Mouse (Mus musculus) neural tube, embryonic 13.5 days (tissue): ENCODE results near the gene Oaz2. TPM values are rescaled to one million over a fixed set of nuclear protein-coding genes. Genes with fewer than 3 reads are reported as not detected.

Source experiments
- ATAC-seq: fragments of 200-750 bp; cut with Nextera tagmentation; 2 replicates; pipeline ENCODE4 v1.8.0; 2017; ENCODE audit warnings: low read depth, mild to moderate bottlenecking, moderate TSS enrichment, moderate library complexity
- H3K27ac ChIP-seq: fragments of 300-500 bp; sonication (generic); replicated peaks from 2 replicates; pipeline ENCODE4 v1.5.1; 2015; ENCODE audit warnings: moderate library complexity, mild to moderate bottlenecking, inconsistent platforms
- H3K27me3 ChIP-seq: fragments of 300-500 bp; sonication (generic); 2 replicates; pipeline ENCODE4 v1.6.1; 2015; ENCODE audit warnings: mild to moderate bottlenecking, inconsistent platforms
- H3K36me3 ChIP-seq: fragments of 300-500 bp; sonication (generic); 2 replicates; pipeline ENCODE4 v1.6.1; 2015; ENCODE audit warnings: mild to moderate bottlenecking, inconsistent platforms
- H3K4me1 ChIP-seq: fragments of 300-500 bp; sonication (generic); replicated peaks from 2 replicates; pipeline ENCODE4 v1.6.1; 2015; ENCODE audit warnings: inconsistent platforms
- H3K4me2 ChIP-seq: fragments of 300-500 bp; sonication (generic); 2 replicates; pipeline ENCODE4 v1.6.1; 2015; ENCODE audit warnings: inconsistent platforms, mild to moderate bottlenecking, moderate library complexity
- H3K4me3 ChIP-seq: fragments of 300-500 bp; sonication (generic); 2 replicates; pipeline ENCODE4 v1.5.1; 2015; ENCODE audit warnings: mild to moderate bottlenecking, inconsistent platforms
- H3K9ac ChIP-seq: fragments of 300-500 bp; sonication (generic); 2 replicates; pipeline ENCODE4 v1.6.1; 2015; ENCODE audit warnings: moderate library complexity, mild to moderate bottlenecking, inconsistent platforms
- H3K9me3 ChIP-seq: fragments of 300-500 bp; sonication (generic); 2 replicates; pipeline ENCODE4 v1.6.1; 2016; ENCODE audit warnings: inconsistent platforms
- WGBS: fragments of 180-500 bp; shearing (Covaris S2); methylation state at CpG from one replicate; pipeline ENCODE4 v1.1.7; 2015; 5-methylcytosine and 5-hydroxymethylcytosine counted together
- polyA plus RNA-seq: library from polyadenylated mRNA; unstranded; fragments of >200 nt; fragmentation: Nextera tagmentation; extraction: Ambion mirVana; gene quantifications from 2 replicates; pipeline ENCODE4 v1.2.1, GENCODE M21; 2015

Gene Oaz2
- polyA plus RNA-seq, 1 experiment from 2014 or later = 381 TPM

DNA sequence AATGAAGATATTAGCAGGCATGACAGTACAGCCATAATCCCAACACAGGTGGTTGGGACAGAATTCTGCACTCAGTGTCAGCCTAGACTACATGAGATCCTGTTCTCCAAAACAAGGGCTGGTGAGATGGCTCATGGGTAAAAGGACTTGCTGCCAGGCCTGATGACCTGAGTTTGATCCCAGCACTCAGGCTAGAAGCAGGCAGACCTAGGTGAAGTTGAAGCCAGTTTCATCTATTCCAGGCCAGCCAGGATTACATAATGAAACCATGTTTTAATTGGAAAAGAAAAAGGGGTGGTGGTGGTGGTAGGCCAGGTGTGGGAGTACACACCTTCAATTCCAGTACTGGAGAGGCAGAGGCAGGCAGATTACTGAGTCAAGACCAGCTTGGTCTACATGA, 30.2 kb downstream of the Oaz2 start:
- Histone ChIP-seq H3K9ac (no peak overlapping the region), H3K9me3 (no peaks in the 10 kb centered on the region), H3K4me2 (no peak overlapping the region), H3K27me3 (no peaks in the 10 kb centered on the region), H3K4me1 (peaks cover 30% of the 10 kb centered on the region), H3K27ac (no peak overlapping the region), H3K4me3 (no peak overlapping the region), H3K36me3 (peaks cover 94% of the 10 kb centered on the region)
- ATAC-seq = no peak

GRCm38 (mm10) chr9:65700504-65700903, 32.7 kb downstream of the Oaz2 start:
- ATAC-seq = no peak
- H3K4me3 ChIP-seq = no peak overlapping the region
- H3K9me3 ChIP-seq = no peaks in the 10 kb centered on the region
- peaks cover 91% of the 10 kb centered on the region for H3K36me3 ChIP-seq
- H3K4me2 ChIP-seq = no peak overlapping the region
- peaks cover 18% of the 10 kb centered on the region for H3K4me1 ChIP-seq
- 87% methylated on average over 6 of the region's 6 CpGs for WGBS
- no peak overlapping the region for H3K9ac ChIP-seq
- no peak overlapping the region for H3K27ac ChIP-seq
- no peaks in the 10 kb centered on the region for H3K27me3 ChIP-seq

DNA sequence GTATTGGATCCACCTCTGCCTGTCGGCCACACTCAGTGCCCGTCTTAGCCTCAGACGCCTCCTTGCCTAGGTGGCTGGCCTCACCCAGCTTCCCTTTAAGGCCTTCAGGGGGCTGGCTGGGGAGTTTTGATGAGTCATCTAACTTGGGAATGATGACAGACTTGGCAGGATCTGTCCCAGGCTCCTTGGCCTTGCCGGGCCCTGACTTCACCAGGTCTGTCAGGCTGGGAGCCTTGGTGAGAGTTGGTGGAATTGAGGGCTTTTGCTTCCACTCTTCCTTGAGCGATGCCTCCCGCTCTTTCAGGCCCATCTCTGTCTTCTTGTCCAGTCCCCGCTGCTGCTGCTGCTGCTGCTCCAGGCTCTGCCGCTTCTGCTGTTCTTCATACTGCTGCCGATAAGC, 34.5 kb downstream of the Oaz2 start:
- Histone ChIP-seq H3K4me2 (no peak overlapping the region), H3K27me3 (no peaks in the 10 kb centered on the region), H3K36me3 (peaks cover 80% of the 10 kb centered on the region), H3K9me3 (no peaks in the 10 kb centered on the region), H3K4me3 (no peak overlapping the region), H3K9ac (no peak overlapping the region), H3K27ac (no peak overlapping the region), H3K4me1 (peaks cover 2% of the 10 kb centered on the region; the same call in 1 of the 2 replicates)
- 95% methylated on average over 9 of the region's 9 CpGs for WGBS
- no peak for ATAC-seq

- WGBS = 79% methylated on average over 7 of the region's 7 CpGs
- Histone ChIP-seq H3K27me3 (no peaks in the 10 kb centered on the region), H3K27ac (no peak overlapping the region), H3K36me3 (peaks cover 71% of the 10 kb centered on the region), H3K4me2 (no peak overlapping the region), H3K9ac (no peak overlapping the region), H3K4me3 (no peak overlapping the region), H3K4me1 (no peaks in the 10 kb centered on the region), H3K9me3 (no peaks in the 10 kb centered on the region)
- ATAC-seq = no peak
These were observed 35.4 kb downstream of the Oaz2 start for GRCm38 (mm10) chr9:65703241-65703640.

DNA sequence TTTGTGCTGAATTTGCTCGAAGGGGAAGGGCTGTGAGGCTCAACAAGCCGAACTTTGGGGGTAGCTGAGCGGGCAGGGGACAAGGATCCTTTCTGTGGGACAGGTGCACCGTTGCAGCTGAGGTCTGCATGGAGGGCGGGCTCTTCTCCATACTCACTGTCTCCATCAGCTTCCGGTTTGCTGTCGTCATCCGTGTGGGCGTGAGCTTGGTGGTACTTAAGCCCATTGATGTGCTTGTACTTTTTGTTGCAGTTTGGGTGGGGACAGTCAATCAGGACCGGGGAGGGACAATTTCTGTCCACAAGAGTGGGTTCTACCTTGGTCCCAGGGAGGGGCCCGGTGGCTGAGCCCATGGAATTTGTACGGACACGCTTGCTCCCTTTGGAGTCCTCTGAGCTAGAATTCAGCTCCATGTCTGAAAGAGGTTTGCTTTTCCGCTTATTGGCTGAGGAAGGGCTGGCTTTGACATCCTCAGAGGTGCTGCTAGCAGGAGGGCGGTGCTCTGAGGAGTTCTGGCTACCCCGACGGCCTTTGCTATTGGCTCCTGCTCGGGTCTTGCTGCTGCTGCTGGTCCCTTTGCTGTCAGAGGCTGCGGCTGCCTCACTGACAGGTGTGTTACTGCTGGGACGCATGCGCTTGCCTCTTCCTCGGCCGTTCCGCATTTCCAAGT, 36.3 kb downstream of the Oaz2 start:
- ATAC-seq = no peak
- 89% methylated on average over 24 of the region's 24 CpGs for WGBS
- H3K9me3 ChIP-seq = no peaks in the 10 kb centered on the region
- H3K27me3 ChIP-seq = no peaks in the 10 kb centered on the region
- H3K4me3 ChIP-seq = no peak overlapping the region
- H3K9ac ChIP-seq = no peak overlapping the region
- no peak overlapping the region for H3K4me2 ChIP-seq
- peaks cover 63% of the 10 kb centered on the region for H3K36me3 ChIP-seq
- H3K27ac ChIP-seq = no peak overlapping the region; the same call in 1 of the 2 replicates
- no peaks in the 10 kb centered on the region for H3K4me1 ChIP-seq

DNA sequence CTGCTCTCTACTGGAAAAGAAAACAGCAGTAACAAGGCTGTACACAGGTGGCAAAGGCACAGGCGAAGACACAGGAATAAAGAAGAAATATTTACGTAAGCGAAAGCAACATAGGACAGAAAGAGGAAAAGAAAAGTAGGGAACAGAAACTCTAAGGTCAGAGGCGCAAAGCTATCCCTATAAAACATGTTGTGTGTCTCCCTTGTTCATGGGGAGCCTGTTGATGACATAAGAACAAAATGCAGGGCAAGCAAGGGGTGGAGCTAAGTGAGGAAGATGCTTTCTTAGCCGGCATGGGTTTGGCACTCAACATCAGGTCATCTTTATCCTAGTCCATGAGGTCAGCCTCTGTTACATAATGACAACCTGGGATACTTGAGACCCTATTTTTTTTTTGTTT, 50.4 kb downstream of the Oaz2 start:
- ATAC-seq = no peak
- Histone ChIP-seq H3K9ac (no peak overlapping the region), H3K36me3 (no peaks in the 10 kb centered on the region; the same call in 1 of the 2 replicates), H3K4me1 (peaks cover 26% of the 10 kb centered on the region), H3K27ac (no peak overlapping the region), H3K9me3 (no peaks in the 10 kb centered on the region), H3K4me3 (no peak overlapping the region), H3K27me3 (no peaks in the 10 kb centered on the region), H3K4me2 (no peak overlapping the region)
- WGBS = 90% methylated on average over 5 of the region's 5 CpGs

- H3K27ac ChIP-seq = 0 out of 2 replicates have a peak overlapping the region, but pooled peaks have one; percentile 19
These were observed 53.4 kb downstream of the Oaz2 start for GRCm38 (mm10) chr9:65721161-65721566.

DNA sequence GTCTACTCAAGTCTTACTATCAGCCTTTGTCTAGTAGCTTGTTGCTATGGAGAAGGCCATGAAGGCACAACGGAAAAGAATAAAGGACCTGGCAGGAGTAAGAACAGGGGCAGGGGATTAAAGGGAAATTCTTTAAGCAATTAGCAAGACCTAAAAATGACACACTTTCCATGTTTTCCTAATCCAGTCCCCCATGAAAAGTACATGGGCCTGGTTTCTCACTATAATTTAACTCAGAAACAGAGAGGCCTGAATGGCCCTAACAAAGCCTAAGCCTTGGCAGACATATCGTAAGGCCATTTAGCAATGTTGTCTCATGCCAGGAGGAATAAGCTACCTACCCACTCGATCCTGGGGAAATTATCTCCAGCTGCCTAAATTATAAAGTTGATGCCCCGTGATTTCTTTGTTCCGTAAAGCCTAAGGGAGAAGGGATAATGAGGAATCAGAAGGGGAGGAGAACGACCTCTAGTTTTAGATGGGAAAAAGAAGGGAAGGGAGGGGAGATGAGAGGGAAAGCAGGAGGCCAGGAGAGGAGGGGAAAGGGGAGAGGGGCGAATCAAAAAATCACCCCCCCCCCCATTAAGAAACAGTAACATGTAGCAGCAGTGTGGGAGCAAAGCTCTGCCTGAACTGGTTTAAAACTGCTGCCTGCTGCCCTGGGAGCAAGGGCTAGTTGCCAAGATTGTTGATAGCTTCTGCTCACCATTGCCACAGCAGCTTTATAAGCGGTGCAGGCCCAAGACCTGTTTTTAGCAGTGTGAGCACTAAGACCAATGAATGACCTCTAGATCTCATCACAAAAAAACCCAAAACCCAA, 56.9 kb downstream of the Oaz2 start:
- peak; percentile 51 for ATAC-seq
- H3K27me3 ChIP-seq = no peaks in the 10 kb centered on the region
- H3K36me3 ChIP-seq = peaks cover 5% of the 10 kb centered on the region; the same call in 1 of the 2 replicates
- H3K4me2 ChIP-seq = peak overlapping the region; percentile 3; the same call in 1 of the 2 replicates
- H3K4me1 ChIP-seq = peaks cover 55% of the 10 kb centered on the region
- peak overlapping the region; percentile 6; the same call in 1 of the 2 replicates for H3K9ac ChIP-seq
- H3K4me3 ChIP-seq = no peak overlapping the region
- 23% methylated on average over 8 of the region's 8 CpGs for WGBS
- H3K27ac ChIP-seq = peak overlapping the region; percentile 84
- no peaks in the 10 kb centered on the region for H3K9me3 ChIP-seq

More at GRCm38 (mm10) chr9:65721161-65721566, 53.4 kb downstream of the Oaz2 start:
- no peaks in the 10 kb centered on the region for H3K27me3 ChIP-seq
- no peak overlapping the region for H3K4me2 ChIP-seq
- 38% methylated on average over 10 of the region's 10 CpGs for WGBS
- H3K9ac ChIP-seq = no peak overlapping the region
- H3K4me1 ChIP-seq = peaks cover 55% of the 10 kb centered on the region
- H3K4me3 ChIP-seq = no peak overlapping the region
- ATAC-seq = no peak
- H3K9me3 ChIP-seq = no peaks in the 10 kb centered on the region
- no peaks in the 10 kb centered on the region for H3K36me3 ChIP-seq

DNA sequence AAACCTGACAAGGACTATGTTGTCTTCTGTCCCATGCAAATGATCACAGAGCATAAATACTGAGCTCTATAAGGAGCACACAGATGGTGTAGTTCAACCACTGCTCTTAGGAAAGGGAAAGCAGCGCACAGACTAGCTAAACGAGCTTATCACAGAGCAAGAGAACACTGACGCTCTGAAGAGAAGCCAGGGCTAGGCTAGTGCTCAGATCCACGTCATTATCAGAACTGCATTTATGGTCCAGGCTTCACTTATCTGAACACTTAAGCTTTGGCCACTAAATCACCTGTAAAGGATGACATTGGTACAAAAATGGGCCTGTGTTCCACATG, 57.5 kb downstream of the Oaz2 start:
- Histone ChIP-seq H3K27me3 (no peaks in the 10 kb centered on the region), H3K9me3 (no peaks in the 10 kb centered on the region), H3K4me2 (peak overlapping the region; percentile 3; the same call in 1 of the 2 replicates), H3K4me1 (peaks cover 55% of the 10 kb centered on the region), H3K9ac (peak overlapping the region; percentile 6; the same call in 1 of the 2 replicates), H3K27ac (peak overlapping the region; percentile 84), H3K36me3 (peaks cover 7% of the 10 kb centered on the region; the same call in 1 of the 2 replicates), H3K4me3 (no peak overlapping the region)
- ATAC-seq = no peak
- WGBS = 38% methylated on average over 4 of the region's 4 CpGs

DNA sequence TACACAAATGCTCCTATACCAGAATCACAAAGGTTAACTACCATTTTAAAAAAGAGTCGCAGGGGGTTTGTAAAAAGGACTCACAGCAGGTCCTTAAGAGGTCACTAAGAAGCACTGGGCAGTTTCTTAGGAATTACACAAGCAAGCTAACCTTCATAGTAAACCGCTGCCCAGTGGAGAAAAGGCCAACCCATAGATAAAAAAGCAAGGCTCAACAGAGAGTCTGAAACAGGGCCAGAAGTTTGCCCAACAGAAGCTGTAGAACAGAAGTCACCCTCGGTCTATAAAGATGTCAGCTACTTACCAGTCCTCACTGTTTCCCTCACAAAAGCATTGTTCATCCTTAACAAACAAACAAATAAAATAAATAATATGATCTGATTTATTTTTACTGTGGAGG, 58.6 kb downstream of the Oaz2 start:
- Histone ChIP-seq H3K4me3 (no peak overlapping the region), H3K27ac (peak overlapping the region; percentile 84; the same call in 1 of the 2 replicates), H3K9ac (no peak overlapping the region), H3K27me3 (no peaks in the 10 kb centered on the region), H3K4me2 (no peak overlapping the region), H3K4me1 (peaks cover 54% of the 10 kb centered on the region), H3K36me3 (peaks cover 14% of the 10 kb centered on the region), H3K9me3 (no peaks in the 10 kb centered on the region)
- WGBS = 85% methylated on average over 3 of the region's 3 CpGs
- no peak for ATAC-seq

DNA sequence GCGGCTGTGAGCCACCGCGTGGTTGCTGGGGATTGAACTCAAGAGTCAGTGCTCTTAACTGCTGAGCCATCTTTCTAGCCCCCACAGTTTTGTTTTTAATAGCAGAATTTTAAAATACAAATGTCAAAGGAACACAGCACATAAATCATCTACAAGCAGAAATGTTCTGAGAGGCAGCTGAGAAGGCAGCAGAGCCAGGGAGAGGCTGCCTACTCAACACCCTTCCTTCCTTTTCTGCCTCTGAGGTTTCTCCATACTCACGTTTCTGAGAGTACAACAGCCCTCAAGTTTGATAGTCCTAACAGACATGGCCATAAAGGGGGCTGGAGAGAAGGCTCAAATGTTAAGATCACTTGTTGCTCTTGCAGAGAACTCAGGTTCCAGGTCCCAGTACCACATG, 59.7 kb downstream of the Oaz2 start:
- Histone ChIP-seq H3K36me3 (peaks cover 14% of the 10 kb centered on the region), H3K9ac (no peak overlapping the region), H3K4me3 (no peak overlapping the region), H3K9me3 (no peaks in the 10 kb centered on the region), H3K4me2 (no peak overlapping the region), H3K27ac (no peak overlapping the region), H3K4me1 (peaks cover 44% of the 10 kb centered on the region), H3K27me3 (no peaks in the 10 kb centered on the region)
- no peak for ATAC-seq
- WGBS = 90% methylated on average over 4 of the region's 4 CpGs

DNA sequence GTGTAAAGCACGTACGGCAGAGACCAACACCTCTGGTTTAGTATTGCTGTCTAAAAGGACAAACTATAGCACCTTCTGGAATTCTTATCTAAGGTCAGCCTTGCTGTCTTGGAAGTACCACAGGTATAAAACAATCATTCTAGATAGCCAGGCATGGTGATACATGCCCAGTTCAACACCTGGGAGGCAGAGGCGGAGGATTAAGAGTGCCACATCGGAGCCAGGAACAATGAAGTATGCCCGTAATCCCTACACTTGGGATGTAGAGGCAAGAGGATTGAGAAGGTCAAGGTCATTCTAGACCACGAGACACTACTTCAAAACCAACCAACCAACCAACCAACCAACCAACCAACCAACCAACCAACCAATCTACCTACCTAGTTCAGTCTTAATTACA, 60.8 kb downstream of the Oaz2 start:
- Histone ChIP-seq H3K36me3 (peaks cover 14% of the 10 kb centered on the region), H3K27ac (no peak overlapping the region), H3K4me1 (peaks cover 38% of the 10 kb centered on the region), H3K4me3 (no peak overlapping the region), H3K27me3 (no peaks in the 10 kb centered on the region), H3K9me3 (no peaks in the 10 kb centered on the region), H3K9ac (no peak overlapping the region), H3K4me2 (no peak overlapping the region)
- no peak for ATAC-seq
- WGBS = 99% methylated on average over 6 of the region's 6 CpGs
